Comparison of ENCODE assay signal across 17 mouse cellular contexts in genomic region chr13:5433652-5434051, GRCm38 (mm10).
DNase-seq lines count a peak whose midpoint lies in the region; ATAC-seq and TF ChIP-seq lines count a peak whose summit lies in the region.
"Had no signal": no experiment of that assay in that cellular context is flagged by ENCODE, and none has a peak within 500 bp of the region (broad histone marks: within the 10 kb centered on the region; RNA-seq: fewer than 3 reads in every experiment).

No protein-coding gene starts in this region.

- no peaks in the 10 kb centered on the region for H3K4me1 ChIP-seq in embryonic facial prominence, embryonic 14.5 days (ENCODE audit: control insufficient read depth, insufficient read depth, low read length)
- H3K4me1 ChIP-seq: neural tube, embryonic 12.5 days; stomach, embryonic 15.5 days had no signal

- TF ChIP-seq POLR2A in brain, embryonic 14.5 days (IDR thresholded peaks at IDR 0.05; ENCODE audit: borderline replicate concordance, extremely low read depth, insufficient read depth, insufficient read length, poor library complexity, severe bottlenecking) = no peak

- no peak overlapping the region for H3K4me3 ChIP-seq in gastrocnemius, adult 2 months
- no peak overlapping the region for H3K4me3 ChIP-seq in embryonic facial prominence, embryonic 14.5 days (ENCODE audit: low read depth, low read length)
- H3K4me3 ChIP-seq: neural tube, embryonic 12.5 days; stomach, embryonic 15.5 days had no signal

- no peaks in the 10 kb centered on the region for H3K36me3 ChIP-seq in embryonic facial prominence, embryonic 14.5 days (ENCODE audit: control insufficient read depth, insufficient read depth, low read length)
- H3K36me3 ChIP-seq: neural tube, embryonic 12.5 days; stomach, embryonic 15.5 days had no signal

- H3K4me2 ChIP-seq in embryonic facial prominence, embryonic 14.5 days (ENCODE audit: low read depth, low read length) = no peak overlapping the region
- H3K4me2 ChIP-seq: neural tube, embryonic 12.5 days; stomach, embryonic 15.5 days had no signal

- no peak for TF ChIP-seq CTCF in gastrocnemius, adult 2 months (IDR thresholded peaks at IDR 0.05)
- TF ChIP-seq CTCF in brain, embryonic 14.5 days (IDR thresholded peaks at IDR 0.05; ENCODE audit: borderline replicate concordance, extremely low read depth, insufficient read depth, insufficient read length) = no peak

- peak overlapping the region; percentile 10; the same call in 1 of the 2 replicates for H3K27ac ChIP-seq in gastrocnemius, adult 2 months
- no peak overlapping the region for H3K27ac ChIP-seq in embryonic facial prominence, embryonic 14.5 days (replicated peaks; ENCODE audit: low read depth, low read length)
- H3K27ac ChIP-seq: macrophage; neural tube, embryonic 12.5 days; stomach, embryonic 15.5 days had no signal

- H3K9me3 ChIP-seq in embryonic facial prominence, embryonic 14.5 days (ENCODE audit: control insufficient read depth, low read length) = no peaks in the 10 kb centered on the region
- H3K9me3 ChIP-seq: stomach, embryonic 15.5 days had no signal

- H3K9ac ChIP-seq in embryonic facial prominence, embryonic 14.5 days (ENCODE audit: low read depth, low read length) = no peak overlapping the region
- H3K9ac ChIP-seq: neural tube, embryonic 12.5 days; stomach, embryonic 15.5 days had no signal

- no peaks in the 10 kb centered on the region for H3K27me3 ChIP-seq in embryonic facial prominence, embryonic 14.5 days (replicated peaks; ENCODE audit: control insufficient read depth, insufficient read depth, low read length)
- H3K27me3 ChIP-seq: neural tube, embryonic 12.5 days; stomach, embryonic 15.5 days had no signal

- WGBS in embryonic facial prominence, embryonic 14.5 days = 16% methylated on average over 1 of the region's 1 CpGs

- no peak for ATAC-seq in embryonic facial prominence, embryonic 14.5 days (ENCODE audit: low read depth)

- DNase-seq in gastrocnemius, adult 2 months = no peak
- no peak for DNase-seq in gastrocnemius, postnatal 14 days
- peak; percentile 2 for DNase-seq in left cerebral cortex, adult 11 months (ENCODE audit: low spot score)
- DNase-seq in left cerebral cortex, postnatal 14 days (ENCODE audit: low spot score in 2 of 2) = no peak
- peak; percentile 34 for DNase-seq in brain, embryonic 14.5 days (ENCODE audit: low read depth)
- DNase-seq in embryonic facial prominence, embryonic 14.5 days (ENCODE audit: low spot score) = peak; percentile 40
- DNase-seq in urinary bladder, postnatal 10 days (ENCODE audit: low spot score) = no peak
- DNase-seq: cerebellum, adult 2 months; heart, postnatal 14 days; kidney, adult 2 months; liver; lung, adult 18-20 months; spleen, adult 18-20 months; thymus, postnatal 25 days had no signal

- intact Hi-C loops in gastrocnemius, adult 2 months (cut with DNase I) = loop anchor here (10.0 kb wide), 2 partner anchors 119 to 431 kb away; partner anchors contain the start of gene Klf6
- intact Hi-C loops in gastrocnemius, postnatal 14 days (cut with DNase I; ENCODE audit: low total_unique reads) = no loop called here
- intact Hi-C loops in left cerebral cortex, postnatal 14 days (cut with DNase I) = no loop called here

Comparison
In these comparisons a context has a peak if more than half of its experiments do, and no peak if none do; other contexts are left out.
1. DNase-seq: peak in left cerebral cortex, adult 11 months (single experiment), brain, embryonic 14.5 days (single experiment) and embryonic facial prominence, embryonic 14.5 days (single experiment); none in gastrocnemius, adult 2 months (single experiment), gastrocnemius, postnatal 14 days (single experiment), left cerebral cortex, postnatal 14 days (0 of 2) and urinary bladder, postnatal 10 days (single experiment).